Mouse (Mus musculus) B cell, adult (primary cell): ENCODE data around the gene Tmem240. TPM values are rescaled to one million over a fixed set of nuclear protein-coding genes. Genes with fewer than 3 reads are reported as not detected.

ENCODE experiments used
- total RNA-seq: library from RNA; stranded (reverse); gene quantifications from 4 replicates; pipeline ENCODE4 v1.2.4, GENCODE M21; 2023; ENCODE audit not compliant: inconsistent age

Gene Tmem240
- 0.32 to 0.60 TPM (median 0.47 TPM) in 4 replicates for total RNA-seq

GRCm38 (mm10) chr4:155734350-155734941 is at the start of gene Tmem240:
Gene Tmem240, plus strand, starts transcription at chr4:155734800.

DNA sequence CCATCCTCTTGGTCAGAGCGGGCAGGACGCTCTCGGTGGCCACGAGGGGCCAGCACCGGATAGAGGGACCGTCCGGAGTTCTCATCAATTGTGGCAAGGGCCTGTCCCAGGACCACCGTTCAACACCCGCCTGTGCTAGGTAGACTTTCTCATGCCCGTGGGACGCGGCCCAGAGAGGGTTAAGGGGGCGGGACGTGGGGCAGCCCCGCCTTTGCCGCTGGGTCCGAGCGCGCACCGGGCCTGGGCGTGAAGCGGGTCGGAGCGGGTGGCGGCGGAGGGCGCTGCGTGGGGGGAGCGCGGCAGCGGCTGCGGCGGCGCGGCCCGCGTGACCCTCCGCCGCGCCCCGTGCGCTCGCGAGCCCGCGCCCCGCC is 40.5 kb upstream of the Tmem240 start, which contains the start of gene Fndc10:
TSS of gene Fndc10 (plus strand) at position 232 of the 371 bp plus-strand sequence.

DNA sequence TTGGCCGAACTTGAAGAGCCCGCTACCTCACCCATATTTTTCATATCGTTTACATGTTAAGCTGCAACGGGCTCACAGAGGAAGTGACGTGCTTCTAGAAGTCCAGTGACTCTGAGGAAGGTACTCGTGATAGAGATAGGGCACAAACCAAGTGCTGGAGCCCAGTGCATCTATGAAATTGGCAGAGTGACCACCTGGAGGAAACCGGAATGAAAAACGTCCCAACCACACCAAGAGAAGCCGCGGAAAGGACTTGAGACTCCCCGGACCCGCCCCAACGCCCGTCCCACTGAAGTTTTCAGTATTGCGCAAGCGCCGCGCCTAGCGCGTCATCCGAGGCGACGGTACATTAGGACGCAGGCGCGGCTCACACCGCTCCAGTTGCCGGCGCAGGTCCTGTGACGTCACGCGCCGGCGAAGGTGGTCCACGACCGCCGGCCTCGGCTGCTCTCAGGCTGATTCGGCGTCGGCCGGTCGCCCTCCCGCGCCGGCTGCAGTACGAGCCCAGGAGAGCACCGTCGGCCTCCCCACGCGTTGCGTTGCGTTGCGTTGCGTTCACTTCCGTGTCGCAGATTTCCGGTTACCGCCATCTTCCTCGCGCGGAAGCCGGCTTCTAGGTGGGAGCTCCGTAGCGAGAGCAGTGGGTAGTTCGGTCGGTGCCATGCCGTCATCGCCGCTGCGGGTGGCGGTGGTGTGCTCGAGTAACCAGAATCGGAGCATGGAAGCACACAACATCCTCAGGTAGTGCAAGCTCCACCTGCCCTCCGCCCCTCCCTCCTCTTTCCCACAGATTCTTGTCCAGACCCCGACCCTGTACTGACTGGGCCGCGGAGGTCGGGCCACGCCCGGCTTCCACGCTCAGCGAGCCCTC is 29.6 kb upstream of the Tmem240 start, which contains the start of gene Ssu72:
TSS of gene Ssu72 (plus strand) at position 80 of the 871 bp plus-strand sequence.

GRCm38 (mm10) chr4:155760613-155761355 is 26.2 kb downstream of the Tmem240 start, which contains the start of gene Atad3a:
Gene Atad3a, minus strand, starts transcription at chr4:155761093.

GRCm38 (mm10) chr4:155774280-155774754 is 39.7 kb downstream of the Tmem240 start, which contains the start of gene Vwa1:
Gene Vwa1, minus strand, starts transcription at chr4:155774698.

GRCm38 (mm10) chr4:155785819-155786218 is 51.2 kb downstream of the Tmem240 start, which contains the start of gene Tmem88b:
Gene Tmem88b, minus strand, starts transcription at chr4:155785874.

GRCm38 (mm10) chr4:155790021-155790489 is 55.5 kb downstream of the Tmem240 start, which contains the start of gene Ankrd65:
Gene Ankrd65, plus strand, starts transcription at chr4:155790439.

Other genes starting within 250 kb of the Tmem240 start
- 240 to 283 TPM (median 263 TPM) in 4 replicates for gene Gnb1, start 243.4 kb upstream of the Tmem240 start, total RNA-seq
- 50.7 to 59.1 TPM (median 52.7 TPM) in 4 replicates for gene Nadk, start 172.4 kb upstream of the Tmem240 start, total RNA-seq
- gene Slc35e2, start 133.4 kb upstream of the Tmem240 start, total RNA-seq: 19.8 to 29.5 TPM (median 26.5 TPM) in 4 replicates
- 139 to 162 TPM (median 154 TPM) in 4 replicates for gene Cdk11b, start 109.9 kb upstream of the Tmem240 start, total RNA-seq
- gene Gm10563, start 89.4 kb upstream of the Tmem240 start, total RNA-seq: not detected in 4 replicates
- gene Mmp23, start 81.4 kb upstream of the Tmem240 start, total RNA-seq: 0.51 TPM in 1 of 4 replicates, not detected in the others
- 37.5 to 43.7 TPM (median 40.3 TPM) in 4 replicates for gene Mib2, start 65.6 kb upstream of the Tmem240 start, total RNA-seq
- 2.7 to 3.2 TPM (median 2.8 TPM) in 4 replicates for gene Fndc10, start 40.5 kb upstream of the Tmem240 start, total RNA-seq
- gene Ssu72, start 30.0 kb upstream of the Tmem240 start, total RNA-seq: 77.2 to 87.4 TPM (median 82.1 TPM) in 4 replicates
- gene Atad3a, start 26.3 kb downstream of the Tmem240 start, total RNA-seq: 45.0 to 54.2 TPM (median 52.5 TPM) in 4 replicates
- gene Vwa1, start 39.9 kb downstream of the Tmem240 start, total RNA-seq: not detected in 4 replicates
- not detected in 4 replicates for gene Tmem88b, start 51.1 kb downstream of the Tmem240 start, total RNA-seq
- gene Ankrd65, start 55.6 kb downstream of the Tmem240 start, total RNA-seq: not detected in 4 replicates
- 42.4 to 51.3 TPM (median 45.0 TPM) in 4 replicates for gene Mrpl20, start 68.1 kb downstream of the Tmem240 start, total RNA-seq
- gene Ccnl2, start 77.7 kb downstream of the Tmem240 start, total RNA-seq: 212 to 234 TPM (median 221 TPM) in 4 replicates
- gene Aurkaip1, start 96.5 kb downstream of the Tmem240 start, total RNA-seq: 72.7 to 92.7 TPM (median 80.5 TPM) in 4 replicates
- gene Mxra8, start 104.9 kb downstream of the Tmem240 start, total RNA-seq: 10.4 to 12.7 TPM (median 11.4 TPM) in 4 replicates
- gene Dvl1, start 112.6 kb downstream of the Tmem240 start, total RNA-seq: 59.0 to 80.3 TPM (median 71.7 TPM) in 4 replicates
- 0.55 to 1.4 TPM (median 1.0 TPM) in 4 replicates for gene Tas1r3, start 128.6 kb downstream of the Tmem240 start, total RNA-seq
- 5.7 to 9.4 TPM (median 8.1 TPM) in 4 replicates for gene Cptp, start 134.6 kb downstream of the Tmem240 start, total RNA-seq
- gene Ints11, start 134.7 kb downstream of the Tmem240 start, total RNA-seq: 44.3 to 52.8 TPM (median 52.3 TPM) in 4 replicates
- 21.1 to 25.0 TPM (median 23.6 TPM) in 4 replicates for gene Pusl1, start 157.0 kb downstream of the Tmem240 start, total RNA-seq
- 66.3 to 71.7 TPM (median 69.2 TPM) in 4 replicates for gene Acap3, start 157.0 kb downstream of the Tmem240 start, total RNA-seq
- gene Ube2j2, start 209.0 kb downstream of the Tmem240 start, total RNA-seq: 98.2 to 110 TPM (median 106 TPM) in 4 replicates
- 1.6 to 3.1 TPM (median 2.1 TPM) in 4 replicates for gene C1qtnf12, start 227.5 kb downstream of the Tmem240 start, total RNA-seq